ENCODE assay signal across 8 mouse cellular contexts in genomic region chr12:104440087-104440760, GRCm38 (mm10). TPM values are rescaled to one million over a fixed set of nuclear protein-coding genes. Genes with fewer than 3 reads are reported as not detected.
A peak's percentile ranks its signal among the peaks of the same experiment; 100 is the strongest.
DNase-seq lines count a peak whose midpoint lies in the region; ATAC-seq and TF ChIP-seq lines count a peak whose summit lies in the region.

No protein-coding gene starts in this region.

- H3K4me2 ChIP-seq in embryonic facial prominence, embryonic 12.5 days (replicated peaks), result peak overlapping the region; percentile 19; the same call in 1 of the 2 replicates
- no peak overlapping the region for H3K4me2 ChIP-seq in midbrain, postnatal 0 days (ENCODE audit: low read depth, low read length, poor library complexity, severe bottlenecking)
- H3K4me2 ChIP-seq in stomach, embryonic 16.5 days (ENCODE audit: low read depth, low read length), result no peak overlapping the region

- no peak overlapping the region for H3K4me3 ChIP-seq in embryonic facial prominence, embryonic 12.5 days
- no peak overlapping the region for H3K4me3 ChIP-seq in heart, adult 2 months
- H3K4me3 ChIP-seq in kidney, adult 2 months (ENCODE audit: insufficient read depth, low read depth, low read length), result no peak overlapping the region
- no peak overlapping the region for H3K4me3 ChIP-seq in midbrain, postnatal 0 days (ENCODE audit: low read depth, low read length)
- H3K4me3 ChIP-seq in stomach, embryonic 16.5 days (replicated peaks; ENCODE audit: low read length), result no peak overlapping the region

- intact Hi-C loops in heart, adult 2 months (cut with DNase I), result loop anchor here (1.0 to 10.0 kb wide), 3 partner anchors 105 to 499 kb away; no protein-coding TSS in a partner anchor
- intact Hi-C loops in left cerebral cortex, postnatal 4 days (cut with DNase I), result loop anchor here (5.0 kb wide), 2 partner anchors 257 to 497 kb away; no protein-coding TSS in a partner anchor

- no peak overlapping the region for H3K9ac ChIP-seq in embryonic facial prominence, embryonic 12.5 days
- no peak overlapping the region for H3K9ac ChIP-seq in heart, adult 2 months (ENCODE audit: low read depth, low read length)
- no peak overlapping the region for H3K9ac ChIP-seq in midbrain, postnatal 0 days (replicated peaks; ENCODE audit: low read length, poor library complexity, severe bottlenecking)
- peak overlapping the region; percentile 60 for H3K9ac ChIP-seq in stomach, embryonic 16.5 days (ENCODE audit: low read length)

- peak; percentile 99; the same call in 1 of the 2 replicates for TF ChIP-seq CTCF in heart, adult 2 months (IDR thresholded peaks at IDR 0.05)
- TF ChIP-seq CTCF in kidney, adult 2 months (conservative IDR thresholded peaks at IDR 0.05; ENCODE audit: insufficient read depth, insufficient read length, low read depth, low read length), result peak; percentile 87
- TF ChIP-seq CTCF in midbrain, postnatal 0 days (IDR thresholded peaks at IDR 0.05), result peak; percentile 98

- peak; percentile 57 for DNase-seq in 3134 (ENCODE audit: extremely low read depth, insufficient read length, low spot score)
- peak; percentile 67 to 69 for DNase-seq in adrenal gland, postnatal 4 days (ENCODE audit: low spot score in 2 of 2)
- peak; percentile 70 to 88 for DNase-seq in heart, adult 2 months
- peak; percentile 79 for DNase-seq in kidney, adult 2 months
- peak; percentile 86 for DNase-seq in left cerebral cortex, postnatal 4 days
- DNase-seq in midbrain, postnatal 0 days (ENCODE audit: low spot score), result peak; percentile 85

- no peaks in the 10 kb centered on the region for H3K36me3 ChIP-seq in embryonic facial prominence, embryonic 12.5 days
- H3K36me3 ChIP-seq in heart, adult 2 months (ENCODE audit: control insufficient read depth, insufficient read depth, low read length), result no peaks in the 10 kb centered on the region
- H3K36me3 ChIP-seq in kidney, adult 2 months (ENCODE audit: control insufficient read depth, insufficient read depth, low read length), result no peaks in the 10 kb centered on the region
- no peaks in the 10 kb centered on the region for H3K36me3 ChIP-seq in midbrain, postnatal 0 days (ENCODE audit: insufficient read depth, low read length)
- no peaks in the 10 kb centered on the region for H3K36me3 ChIP-seq in stomach, embryonic 16.5 days (ENCODE audit: control insufficient read depth, insufficient read depth, low read length)

- 8% methylated on average over 22 of the region's 22 CpGs for WGBS in embryonic facial prominence, embryonic 12.5 days
- WGBS in heart, adult 2 months, result 10% methylated on average over 22 of the region's 22 CpGs
- 18% methylated on average over 22 of the region's 22 CpGs for WGBS in kidney, adult 2 months
- WGBS in midbrain, postnatal 0 days, result 12% methylated on average over 22 of the region's 22 CpGs
- 11% methylated on average over 22 of the region's 22 CpGs for WGBS in stomach, embryonic 16.5 days

- peak overlapping the region; percentile 43; the same call in 1 of the 2 replicates for H3K27ac ChIP-seq in embryonic facial prominence, embryonic 12.5 days
- H3K27ac ChIP-seq in heart, adult 2 months, result no peak overlapping the region
- H3K27ac ChIP-seq in kidney, adult 2 months (ENCODE audit: insufficient read depth, low read depth, low read length), result no peak overlapping the region
- no peak overlapping the region for H3K27ac ChIP-seq in midbrain, postnatal 0 days (ENCODE audit: low read depth, low read length)
- H3K27ac ChIP-seq in stomach, embryonic 16.5 days (ENCODE audit: low read length), result no peak overlapping the region

- H3K4me1 ChIP-seq in embryonic facial prominence, embryonic 12.5 days, result no peaks in the 10 kb centered on the region
- H3K4me1 ChIP-seq in heart, adult 2 months (ENCODE audit: control insufficient read depth, insufficient read depth, low read length), result no peaks in the 10 kb centered on the region
- no peaks in the 10 kb centered on the region for H3K4me1 ChIP-seq in kidney, adult 2 months (ENCODE audit: control insufficient read depth, insufficient read depth, low read length)
- H3K4me1 ChIP-seq in midbrain, postnatal 0 days (ENCODE audit: insufficient read depth, low read length), result no peaks in the 10 kb centered on the region
- H3K4me1 ChIP-seq in stomach, embryonic 16.5 days (ENCODE audit: control insufficient read depth, insufficient read depth, low read length), result peaks cover 4% of the 10 kb centered on the region; the same call in 1 of the 2 replicates

- TF ChIP-seq POLR2A in heart, adult 2 months (IDR thresholded peaks at IDR 0.05; ENCODE audit: insufficient read depth, low read depth, low read length), result no peak
- no peak for TF ChIP-seq POLR2A in kidney, adult 2 months (IDR thresholded peaks at IDR 0.05; ENCODE audit: low read depth, low read length)

- H3K9me3 ChIP-seq in embryonic facial prominence, embryonic 12.5 days, result no peaks in the 10 kb centered on the region
- H3K9me3 ChIP-seq in midbrain, postnatal 0 days (ENCODE audit: low read length), result no peaks in the 10 kb centered on the region
- no peaks in the 10 kb centered on the region for H3K9me3 ChIP-seq in stomach, embryonic 16.5 days (replicated peaks; ENCODE audit: control insufficient read depth, low read length)

- peak; percentile 59; the same call in 1 of the 2 replicates for TF ChIP-seq EP300 in heart, adult 2 months (IDR thresholded peaks at IDR 0.05; ENCODE audit: insufficient read depth, low read depth, low read length)

- no peaks in the 10 kb centered on the region for H3K27me3 ChIP-seq in embryonic facial prominence, embryonic 12.5 days
- H3K27me3 ChIP-seq in heart, adult 2 months (ENCODE audit: control insufficient read depth, insufficient read depth, low read length), result no peaks in the 10 kb centered on the region
- no peaks in the 10 kb centered on the region for H3K27me3 ChIP-seq in kidney, adult 2 months (replicated peaks; ENCODE audit: control insufficient read depth, insufficient read depth, low read length)
- H3K27me3 ChIP-seq in midbrain, postnatal 0 days (ENCODE audit: insufficient read depth, low read length), result no peaks in the 10 kb centered on the region
- no peaks in the 10 kb centered on the region; the same call in 1 of the 2 replicates for H3K27me3 ChIP-seq in stomach, embryonic 16.5 days (ENCODE audit: control insufficient read depth, insufficient read depth, low read length)

- no peak for ATAC-seq in embryonic facial prominence, embryonic 12.5 days (ENCODE audit: insufficient number of reproducible peaks, insufficient read depth, low FRiP score, low TSS enrichment)
- ATAC-seq in midbrain, postnatal 0 days (ENCODE audit: low FRiP score), result peak; percentile 36; the same call in 1 of the 2 replicates
- ATAC-seq in stomach, embryonic 16.5 days (ENCODE audit: insufficient read depth, low FRiP score), result no peak

- no peaks in the 10 kb centered on the region for H3K79me2 ChIP-seq in heart, adult 2 months (replicated peaks; ENCODE audit: control insufficient read depth, insufficient read depth, low read length)

RNA-seq across cellular contexts. Expression of gene Gsc, which starts 32.9 kb away (rescaled TPM):
- under 1 TPM; 0.31 to 0.39 TPM for total RNA-seq in adrenal gland, postnatal 4 days (2021)
- polyA plus RNA-seq in embryonic facial prominence, embryonic 12.5 days (2016; fragmentation: Nextera tagmentation; extraction: Ambion mirVana), result 47.2 and 64.8 TPM in 2 replicates
- total RNA-seq in heart, adult 2 months (2021), result not detected
- 0.14 TPM in 1 of 2 replicates, not detected in the other for polyA plus RNA-seq in heart, adult 2 months (2012; rRNA removed)
- polyA plus RNA-seq in kidney, adult 2 months (2012; rRNA removed), result 0.10 TPM in 1 of 2 replicates, not detected in the other
- not detected for total RNA-seq in left cerebral cortex, postnatal 4 days (2021)
- not detected in 2 replicates for total RNA-seq in midbrain, postnatal 0 days (2014; rRNA removed)
- 0.13 and 1.4 TPM in 2 replicates for polyA plus RNA-seq in midbrain, postnatal 0 days (2015; fragmentation: Nextera tagmentation; extraction: Ambion mirVana)
- polyA plus RNA-seq in stomach, embryonic 16.5 days (2015; fragmentation: Nextera tagmentation; extraction: Ambion mirVana), result 0.62 TPM in 1 of 2 replicates, not detected in the other

RNA-seq across cellular contexts. Expression of gene Serpina3n, which starts 33.7 kb away (rescaled TPM):
- total RNA-seq in adrenal gland, postnatal 4 days (2021), result 10 to 100 TPM in 1 of 2 experiments, 1 to 10 TPM in 1; 2.4 to 57.1 TPM
- 0.18 TPM in 1 of 2 replicates, not detected in the other for polyA plus RNA-seq in embryonic facial prominence, embryonic 12.5 days (2016; fragmentation: Nextera tagmentation; extraction: Ambion mirVana)
- 10 to 100 TPM in 1 of 2 experiments, 1 to 10 TPM in 1; 6.2 to 14.9 TPM for total RNA-seq in heart, adult 2 months (2021)
- 10.1 and 13.2 TPM in 2 replicates for polyA plus RNA-seq in heart, adult 2 months (2012; rRNA removed)
- 3.4 and 3.8 TPM in 2 replicates for polyA plus RNA-seq in kidney, adult 2 months (2012; rRNA removed)
- total RNA-seq in left cerebral cortex, postnatal 4 days (2021), result 1 to 10 TPM; 1.7 to 2.5 TPM
- total RNA-seq in midbrain, postnatal 0 days (2014; rRNA removed), result 5.2 and 8.9 TPM in 2 replicates
- polyA plus RNA-seq in midbrain, postnatal 0 days (2015; fragmentation: Nextera tagmentation; extraction: Ambion mirVana), result 4.7 and 5.8 TPM in 2 replicates
- 0.06 TPM in 1 of 2 replicates, not detected in the other for polyA plus RNA-seq in stomach, embryonic 16.5 days (2015; fragmentation: Nextera tagmentation; extraction: Ambion mirVana)

Comparison
In these comparisons a context has a peak if more than half of its experiments do, and no peak if none do; other contexts are left out.
1. RNA of gene Gsc, which starts 32.9 kb away (polyA plus RNA-seq): 47.2 to 64.8 TPM in embryonic facial prominence, embryonic 12.5 days; 0.13 to 1.4 TPM in midbrain, postnatal 0 days, 0.62 TPM in stomach, embryonic 16.5 days, 0.14 TPM in heart, adult 2 months and 0.10 TPM in kidney, adult 2 months; every median in the first group is over 10 times any median in the second.
2. Peak in every context shown above with its lines, with median percentiles within 50 percentile points of each other: DNase-seq and CTCF ChIP-seq.